Comparison of ENCODE assay signal across 9 mouse cellular contexts in the genomic region with DNA sequence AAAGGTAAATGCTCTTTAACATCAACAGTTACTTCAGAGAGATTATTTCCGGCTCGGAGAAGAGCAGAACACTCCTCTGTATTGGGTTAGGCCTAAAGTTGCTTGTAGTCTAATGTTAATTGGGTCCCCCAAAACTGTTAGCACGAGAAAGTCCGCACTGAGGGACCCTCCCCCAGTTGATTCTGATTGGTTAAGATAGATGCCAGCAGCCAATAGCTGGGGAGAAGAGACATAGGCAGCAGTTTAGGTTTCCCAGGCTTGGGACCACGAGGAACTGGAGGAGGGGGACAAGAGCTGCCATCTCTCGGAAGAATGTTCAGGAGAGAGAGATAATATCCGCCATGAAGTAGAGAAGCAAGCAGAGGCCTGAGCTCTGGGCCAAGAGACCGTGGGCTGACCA. TPM values are rescaled to one million over a fixed set of nuclear protein-coding genes. Genes with fewer than 3 reads are reported as not detected.
DNase-seq lines count a peak whose midpoint lies in the region; ATAC-seq and TF ChIP-seq lines count a peak whose summit lies in the region.
"Had no signal": no experiment of that assay in that cellular context is flagged by ENCODE, and none has a peak within 500 bp of the region (broad histone marks: within the 10 kb centered on the region; RNA-seq: fewer than 3 reads in every experiment).

No protein-coding gene starts in this region.

- no peaks in the 10 kb centered on the region for H3K79me2 ChIP-seq in macrophage (ENCODE audit: inconsistent target)

- ATAC-seq in kidney, embryonic 15.5 days (replicated peaks; ENCODE audit: low FRiP score): 0 out of 2 replicates have a peak, but pooled peaks have one; percentile 31

- no peak overlapping the region for H3K9ac ChIP-seq in kidney, embryonic 15.5 days
- H3K9ac ChIP-seq: liver, embryonic 14.5 days had no signal

- no peak for DNase-seq in kidney, postnatal 25 days
- DNase-seq in MEL-GATA-1-ER (ENCODE audit: extremely low read depth, low read depth) (peak; percentile 76), adipocyte (ENCODE audit: low spot score) (no peak)
- DNase-seq in forelimb bud, embryonic 11.5 days (ENCODE audit: low read depth, low spot score): peak; percentile 17
- DNase-seq in urinary bladder, postnatal 10 days (ENCODE audit: low spot score): no peak
- DNase-seq in cerebellum, adult 2 months: no peak

- H3K36me3 ChIP-seq in kidney, embryonic 15.5 days: no peaks in the 10 kb centered on the region
- H3K36me3 ChIP-seq in macrophage (ENCODE audit: inconsistent target): no peaks in the 10 kb centered on the region

- TF ChIP-seq CTCF in cerebellum, adult 2 months (IDR thresholded peaks at IDR 0.05; ENCODE audit: borderline replicate concordance, insufficient read depth, low read depth, low read length): no peak

- WGBS in kidney, embryonic 15.5 days: 40% methylated on average over 8 of the region's 8 CpGs
- WGBS in macrophage (ENCODE audit: missing documents): 68% methylated on average over 8 of the region's 8 CpGs
- 44% methylated on average over 8 of the region's 8 CpGs for WGBS in cerebellum, adult 2 months

- peak overlapping the region; percentile 34 for H3K4me2 ChIP-seq in kidney, embryonic 15.5 days

- H3K9me3 ChIP-seq in kidney, embryonic 15.5 days (replicated peaks): no peaks in the 10 kb centered on the region

- TF ChIP-seq POLR2A in cerebellum, adult 2 months (IDR thresholded peaks at IDR 0.05; ENCODE audit: borderline replicate concordance, insufficient read depth, low read length): no peak

- H3K4me1 ChIP-seq in kidney, embryonic 15.5 days: peaks cover 4% of the 10 kb centered on the region
- H3K4me1 ChIP-seq in cerebellum, adult 2 months (ENCODE audit: control insufficient read depth, insufficient read depth, low read length): no peaks in the 10 kb centered on the region

- no peaks in the 10 kb centered on the region for H3K27me3 ChIP-seq in kidney, embryonic 15.5 days
- no peaks in the 10 kb centered on the region for H3K27me3 ChIP-seq in cerebellum, adult 2 months (ENCODE audit: control insufficient read depth, insufficient read depth, low read length)

- H3K27ac ChIP-seq in kidney, embryonic 15.5 days: no peak overlapping the region
- H3K27ac ChIP-seq in macrophage: peak overlapping the region; percentile 71
- no peak overlapping the region for H3K27ac ChIP-seq in cerebellum, adult 2 months (ENCODE audit: insufficient read depth, low read length)
- H3K27ac ChIP-seq: liver, embryonic 14.5 days had no signal

- H3K4me3 ChIP-seq in kidney, embryonic 15.5 days (replicated peaks): no peak overlapping the region
- no peak overlapping the region for H3K4me3 ChIP-seq in macrophage (ENCODE audit: inconsistent target)
- H3K4me3 ChIP-seq in cerebellum, adult 2 months (replicated peaks; ENCODE audit: insufficient read depth, low read depth, low read length): no peak overlapping the region

RNA-seq across cellular contexts. Expression of gene Noct, which starts 28.5 kb away (rescaled TPM):
- polyA plus RNA-seq in kidney, embryonic 15.5 days (2015; fragmentation: Nextera tagmentation; extraction: Ambion mirVana): 8.5 and 8.8 TPM in 2 replicates
- total RNA-seq in macrophage (2018; cell fraction: chromatin; rRNA removed): 1,000 to 10,000 TPM in 5 of 26 experiments, 100 to 1,000 TPM in 5, 10 to 100 TPM in 12, 1 to 10 TPM in 4; 7.5 to 1,895 (median 41.6) TPM
- total RNA-seq in macrophage (2018; cell fraction: cytosol; rRNA removed): 100 to 1,000 TPM in 3 of 26 experiments, 10 to 100 TPM in 6, 1 to 10 TPM in 16, under 1 TPM in 1; 0.83 to 211 (median 4.4) TPM
- total RNA-seq in macrophage (2018; cell fraction: nucleus; rRNA removed): 1,000 to 10,000 TPM in 5 of 26 experiments, 100 to 1,000 TPM in 5, 10 to 100 TPM in 12, 1 to 10 TPM in 4; 6.4 to 1,914 (median 55.8) TPM
- 3.9 to 14.9 TPM (median 7.7 TPM) in 3 replicates for polyA plus RNA-seq in macrophage (2018)
- polyA plus RNA-seq in cerebellum, adult 2 months (2012; rRNA removed): 27.8 and 31.3 TPM in 2 replicates

Comparison
In these comparisons a context has a peak if more than half of its experiments do, and no peak if none do; other contexts are left out.
1. DNase-seq: peak in MEL-GATA-1-ER (single experiment) and forelimb bud, embryonic 11.5 days (single experiment); none in kidney, postnatal 25 days (0 of 2), adipocyte (single experiment), urinary bladder, postnatal 10 days (single experiment) and cerebellum, adult 2 months (0 of 2).